Mouse (Mus musculus) brain, adult 2 months (tissue): ENCODE results near the gene Tpt1.

Experiments used
- DNase-seq: peaks from one replicate; pipeline ENCODE4 v3.0.0; 2011; ENCODE audit warnings: low read depth, low spot score

The Tpt1 gene

GRCm38 (mm10) chr14:75876320-75877043 lies 31.6 kb downstream of the Tpt1 start:
- peak; percentile 93 for DNase-seq

DNA sequence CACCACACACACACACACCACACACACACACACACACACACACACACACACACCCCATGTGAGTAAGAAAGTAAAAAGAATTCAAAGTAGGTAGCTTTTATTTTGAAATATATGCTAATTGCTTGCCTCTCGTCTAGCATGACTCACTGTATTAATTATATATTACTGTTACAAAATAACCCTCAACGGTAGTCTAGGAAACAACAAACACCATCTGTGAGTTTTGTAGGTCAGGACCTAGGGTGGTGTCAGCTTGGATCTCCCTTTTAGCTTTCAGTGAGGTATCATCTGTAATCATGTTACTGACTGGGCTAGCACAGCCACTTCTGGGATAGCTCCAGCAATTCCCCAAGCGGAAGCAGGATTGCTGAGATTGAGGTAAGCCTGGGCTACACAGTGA lies 32.4 kb downstream of the Tpt1 start:
- peak; percentile 51 for DNase-seq

DNA sequence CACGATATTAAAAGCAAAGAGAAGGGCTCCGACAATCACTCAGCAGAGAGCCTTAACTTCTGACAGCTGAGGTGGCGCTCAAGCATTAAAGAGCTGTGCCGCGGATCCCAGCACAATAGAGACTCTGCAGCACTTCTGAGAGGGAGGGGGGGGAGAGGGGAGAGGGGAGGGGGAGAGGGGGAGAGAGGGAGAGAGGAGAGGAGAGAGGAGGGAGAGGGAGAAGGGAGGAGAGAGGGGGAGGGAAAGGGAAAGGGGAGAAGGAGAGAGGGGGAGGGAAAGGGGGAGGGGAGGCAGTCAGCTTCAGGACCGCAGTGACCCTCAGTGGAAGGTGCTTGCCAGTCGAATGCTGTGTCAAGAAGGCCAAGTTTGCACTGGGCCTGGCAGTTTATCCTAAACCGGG lies 34.1 kb downstream of the Tpt1 start:
- peak; percentile 51 for DNase-seq

- DNase-seq: no peak
Observed at GRCm38 (mm10) chr14:75881856-75882255, 37.0 kb downstream of the Tpt1 start.

GRCm38 (mm10) chr14:75883330-75883729 lies 38.4 kb downstream of the Tpt1 start:
- no peak for DNase-seq

- DNase-seq: no peak
Observed at GRCm38 (mm10) chr14:75883873-75884272, 39.0 kb downstream of the Tpt1 start.

DNA sequence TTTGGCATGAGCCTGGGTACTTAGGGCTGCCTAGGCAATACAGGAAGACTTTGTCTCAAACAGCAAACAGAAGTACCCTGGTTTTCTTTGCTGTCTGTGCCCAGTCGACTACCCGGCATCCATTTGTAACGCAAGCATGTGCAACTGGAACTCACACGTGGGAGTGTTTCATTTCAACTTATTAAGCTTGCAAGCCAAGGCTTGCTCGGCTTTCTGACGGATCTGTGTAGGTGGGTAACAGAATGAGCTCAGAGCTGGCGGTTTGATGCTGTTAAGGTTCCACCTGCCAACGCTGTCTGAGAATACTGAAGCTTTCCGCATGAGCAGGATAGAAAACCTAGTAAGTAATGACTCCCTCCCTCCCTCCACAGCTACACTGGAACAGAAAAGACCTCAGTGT lies 47.2 kb downstream of the Tpt1 start:
- DNase-seq: peak; percentile 96
